Mouse (Mus musculus): Measurements from ENCODE around the gene Xpo1.

DNA sequence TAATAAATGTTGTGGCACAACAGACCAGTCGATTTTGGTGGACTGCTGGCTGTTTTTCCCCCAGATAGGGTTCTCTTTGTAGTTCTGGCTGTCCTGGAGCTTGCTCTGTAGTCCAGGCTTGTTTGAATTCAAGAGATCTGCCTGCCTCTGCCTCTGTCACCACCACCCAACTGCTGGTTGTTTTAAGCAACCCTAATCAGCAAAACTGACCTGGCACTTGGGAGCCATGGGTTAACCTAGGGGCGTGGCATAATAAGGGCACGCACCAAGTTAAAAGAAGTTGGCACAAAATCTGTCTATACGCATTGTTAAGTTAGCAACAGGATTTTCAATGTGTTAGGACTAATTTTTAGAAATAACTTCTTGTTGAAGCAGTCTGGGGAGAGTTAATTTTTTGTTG is 1.3 kb upstream of the Xpo1 start:
- TF ChIP-seq POLR2A (IDR thresholded peaks at IDR 0.05; ENCODE audit: insufficient read depth, low read depth, low read length) (no peak), CTCF (IDR thresholded peaks at IDR 0.05) (no peak)

Measured in heart, adult 2 months (tissue).